Mouse (Mus musculus) layer of hippocampus, postnatal 25 days (tissue): Measurements from ENCODE around the gene Mertk. TPM values are rescaled to one million over a fixed set of nuclear protein-coding genes. Genes with fewer than 3 reads are reported as not detected.
"Not testable (repeated sequence)": the region's sequence is repeated elsewhere in the genome, so short reads cannot be mapped to it uniquely, and the experiment has no call there.

Experiments
- DNase-seq, 2 experiments: peaks; one replicate each; pipeline ENCODE4 v3.0.0; 2022; ENCODE audit warnings: mixed read lengths in 2 of 2, low spot score in 1 of 2; ENCODE audit errors: extremely low spot score in 1 of 2
- total RNA-seq, 2 experiments: library from RNA; stranded (reverse); gene quantifications; 2 replicates each; pipeline ENCODE4 v1.2.3; 2021

Mertk gene
- total RNA-seq, result 10 to 100 TPM; 24.1 to 33.5 TPM

DNA sequence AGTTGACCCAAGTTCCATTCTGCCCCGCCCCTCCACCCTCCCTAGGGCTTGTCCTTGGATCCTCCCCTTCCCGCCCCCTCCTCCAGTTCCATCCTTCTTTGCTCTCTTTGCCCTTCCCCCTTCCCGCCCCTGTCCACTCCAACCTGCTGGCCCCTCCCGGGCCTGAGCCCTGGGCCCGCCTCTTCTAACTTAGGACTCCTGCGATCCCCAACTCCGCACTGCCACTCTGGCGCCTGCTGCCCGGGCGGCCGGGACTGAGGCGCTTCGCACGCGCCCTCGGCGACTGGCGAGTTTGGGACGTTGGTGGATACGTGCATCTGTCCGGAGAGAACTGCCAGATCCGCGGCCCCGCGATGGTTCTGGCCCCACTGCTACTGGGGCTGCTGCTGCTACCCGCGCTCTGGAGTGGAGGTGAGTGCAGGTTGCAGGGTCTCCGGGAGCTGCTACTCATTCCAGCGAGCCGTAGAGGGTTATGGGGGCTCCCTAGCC, at the start of gene Mertk:
Mertk (plus strand) TSS at position 264 of the 489 bp plus-strand sequence.
- peak; percentile 41 to 60 for DNase-seq

DNA sequence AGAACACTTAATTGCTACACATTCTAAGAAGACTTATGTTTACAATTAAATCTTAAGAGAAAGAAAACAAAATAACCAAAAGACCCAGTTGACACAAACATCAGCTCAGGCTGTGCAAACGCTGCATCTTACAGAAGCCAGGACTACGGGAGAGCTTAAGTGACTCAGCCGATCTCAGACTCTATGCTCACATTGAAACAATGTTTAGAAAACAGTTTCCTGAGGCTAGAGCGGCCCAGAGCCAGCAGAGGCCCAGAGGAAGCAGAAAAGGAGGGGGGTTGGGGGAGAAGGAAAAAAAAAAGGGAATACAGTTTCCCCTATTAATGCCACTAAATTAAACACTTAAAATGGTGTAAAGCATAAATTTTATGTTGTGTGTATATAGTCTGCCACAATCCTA, 18.1 kb upstream of the Mertk start:
- DNase-seq, result no peak

DNA sequence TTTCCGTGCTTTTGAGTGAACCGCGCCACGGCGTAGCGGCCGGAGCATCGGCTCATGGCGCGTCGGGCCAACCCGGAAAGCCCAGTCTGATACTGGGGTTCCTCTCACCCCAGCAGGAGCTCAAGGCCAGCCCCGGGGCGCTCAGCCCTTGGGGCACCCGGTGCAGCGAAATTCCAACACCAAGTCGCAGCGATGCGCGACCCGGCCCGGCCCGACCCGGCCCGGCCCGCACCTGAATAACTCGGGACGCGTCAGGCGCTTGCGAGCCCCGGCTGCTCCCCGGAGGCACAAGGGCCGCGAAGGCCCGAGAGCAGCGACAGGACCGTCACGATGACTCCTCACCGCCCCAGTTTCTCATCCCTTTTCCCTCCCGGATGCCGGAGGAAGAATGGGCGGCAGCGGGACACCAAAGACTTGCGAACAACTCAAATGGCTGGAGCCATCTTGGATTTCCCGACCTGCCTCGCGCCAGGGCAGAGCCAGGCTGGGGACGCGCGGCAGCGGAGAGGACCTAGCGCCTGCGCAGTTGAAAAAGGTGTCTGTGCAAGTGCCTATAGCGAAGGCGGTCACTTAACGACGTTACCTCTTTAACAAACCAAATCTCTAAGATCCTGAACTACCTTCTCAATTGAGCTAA, 11.7 kb upstream of the Mertk start, which contains the start of gene Anapc1:
Anapc1 (minus strand) TSS at position 471 of the 637 bp plus-strand sequence.
- DNase-seq, result peak; percentile 67 to 77

- no peak for DNase-seq
These were observed 11.1 kb upstream of the Mertk start for GRCm38 (mm10) chr2:128687558-128688120.

DNA sequence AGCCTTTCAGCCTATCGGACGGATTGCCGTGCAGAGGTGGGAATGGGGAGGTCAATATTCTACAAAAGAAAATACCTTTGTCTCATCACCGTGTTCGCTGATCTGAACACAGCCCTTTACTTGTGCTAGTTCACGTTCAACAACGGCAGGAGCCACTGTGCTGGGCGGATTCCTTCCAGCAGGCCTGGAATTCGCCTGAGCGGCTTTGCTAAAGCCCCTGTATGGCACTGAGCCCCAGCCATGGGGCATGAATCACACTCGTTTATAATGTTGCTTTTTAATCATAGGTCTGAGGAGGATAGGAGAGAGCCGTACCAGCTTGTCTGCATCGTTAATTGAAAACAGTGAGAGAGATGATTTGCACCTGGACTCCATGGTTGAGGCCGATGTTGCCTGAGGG, 6.4 kb upstream of the Mertk start:
- no peak for DNase-seq

- DNase-seq, result no peak
These were observed 6.0 kb upstream of the Mertk start for GRCm38 (mm10) chr2:128692771-128693170.

- DNase-seq, result no peak
These were observed 5.5 kb upstream of the Mertk start for GRCm38 (mm10) chr2:128693236-128693635.

DNA sequence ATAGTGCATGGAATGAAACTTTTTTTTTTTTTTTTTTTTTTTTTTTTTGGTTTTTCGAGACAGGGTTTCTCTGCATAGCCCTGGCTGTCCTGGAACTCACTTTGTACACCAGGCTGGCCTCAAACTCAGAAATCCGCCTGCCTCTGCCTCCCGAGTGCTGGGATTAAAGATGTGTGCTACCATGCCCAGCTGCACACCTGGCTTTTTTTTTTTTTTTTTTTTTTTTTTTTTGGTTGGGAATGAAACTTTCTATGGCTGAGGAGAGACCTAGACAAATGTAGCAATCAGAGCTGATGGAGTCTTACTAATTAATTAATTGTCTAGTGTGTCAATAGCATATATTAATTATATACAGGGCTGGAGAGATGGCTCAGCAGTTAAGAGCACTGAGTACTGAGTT, 4.9 kb upstream of the Mertk start:
- DNase-seq, result not testable (repeated sequence)

DNA sequence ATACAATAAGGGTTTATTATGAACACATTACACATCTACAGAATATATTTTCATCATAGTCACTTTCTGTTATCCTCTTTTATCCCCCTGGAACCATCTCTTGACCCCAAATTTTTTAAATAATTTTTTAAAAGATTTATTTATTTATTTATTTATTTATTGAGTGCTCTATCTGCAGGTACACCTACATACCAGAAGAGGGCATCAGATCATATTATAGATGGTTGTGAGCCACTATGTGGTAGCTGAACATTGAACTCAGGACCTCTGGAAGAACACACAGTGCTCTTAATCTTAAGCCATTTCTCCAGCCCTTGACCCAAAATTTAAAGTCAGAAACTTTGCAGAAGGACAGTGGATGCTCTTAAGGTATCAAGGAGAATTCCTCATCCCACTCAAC, 4.2 kb upstream of the Mertk start:
- DNase-seq, result no peak

- DNase-seq, result no peak
These were observed 2.3 kb upstream of the Mertk start for GRCm38 (mm10) chr2:128696426-128696825.

- DNase-seq, result no peak
These were observed 1.7 kb upstream of the Mertk start for GRCm38 (mm10) chr2:128697047-128697446.

DNA sequence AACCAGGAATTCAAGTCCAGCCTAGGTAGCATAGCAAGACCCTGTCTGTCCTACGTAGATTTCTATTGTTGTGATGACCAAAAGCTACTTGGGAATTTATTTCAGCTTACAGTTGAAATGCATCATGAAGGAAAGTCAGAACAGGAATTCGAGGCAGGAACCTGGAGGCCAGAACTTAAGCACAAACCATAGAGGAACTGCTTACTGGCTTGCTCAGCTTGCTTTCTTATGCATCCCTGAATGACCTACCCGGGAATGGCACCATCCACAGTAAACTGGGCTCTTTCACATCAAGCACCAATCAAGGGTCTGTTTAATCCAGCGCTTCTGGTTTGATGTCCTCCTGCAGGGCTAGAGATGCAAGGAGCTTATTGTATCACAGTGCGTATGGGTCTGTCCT, 1.2 kb upstream of the Mertk start:
- DNase-seq, result no peak

DNA sequence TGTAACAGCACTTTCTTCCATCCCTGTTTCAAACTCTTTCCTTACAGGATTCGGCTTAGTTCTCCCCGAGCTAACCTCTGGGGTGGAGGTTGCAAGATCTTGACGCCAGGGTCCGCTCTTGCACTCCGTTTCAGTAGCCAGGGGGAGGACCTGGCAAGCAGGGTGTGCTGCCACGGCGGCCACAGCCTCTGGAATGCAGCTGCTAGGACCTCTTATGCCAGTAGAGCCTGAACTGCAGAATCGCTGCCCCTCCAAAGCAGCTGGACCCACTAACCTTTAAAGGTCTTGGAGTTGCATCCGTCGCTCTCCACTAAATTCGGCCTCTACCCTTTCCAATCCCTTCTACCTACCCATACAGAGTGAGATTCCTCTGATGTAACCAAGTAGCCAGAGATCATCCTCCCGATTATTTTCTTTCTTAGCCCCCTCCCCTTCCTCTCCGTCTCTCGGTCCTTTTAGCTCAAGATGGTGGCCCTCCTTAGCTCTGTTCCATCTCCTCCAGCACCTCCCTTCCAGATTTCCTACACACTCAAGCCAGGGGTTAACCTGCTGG, 540 bp upstream of the Mertk start:
- DNase-seq, result peak; percentile 50 to 72

- DNase-seq, result no peak
These were observed 587 bp downstream of the Mertk start for GRCm38 (mm10) chr2:128699201-128699885.

GRCm38 (mm10) chr2:128704474-128704873, 5.7 kb downstream of the Mertk start:
- DNase-seq, result no peak

- no peak for DNase-seq
These were observed 10.5 kb downstream of the Mertk start for GRCm38 (mm10) chr2:128709264-128709663.

- no peak for DNase-seq
These were observed 11.9 kb downstream of the Mertk start for GRCm38 (mm10) chr2:128710609-128711008.

DNA sequence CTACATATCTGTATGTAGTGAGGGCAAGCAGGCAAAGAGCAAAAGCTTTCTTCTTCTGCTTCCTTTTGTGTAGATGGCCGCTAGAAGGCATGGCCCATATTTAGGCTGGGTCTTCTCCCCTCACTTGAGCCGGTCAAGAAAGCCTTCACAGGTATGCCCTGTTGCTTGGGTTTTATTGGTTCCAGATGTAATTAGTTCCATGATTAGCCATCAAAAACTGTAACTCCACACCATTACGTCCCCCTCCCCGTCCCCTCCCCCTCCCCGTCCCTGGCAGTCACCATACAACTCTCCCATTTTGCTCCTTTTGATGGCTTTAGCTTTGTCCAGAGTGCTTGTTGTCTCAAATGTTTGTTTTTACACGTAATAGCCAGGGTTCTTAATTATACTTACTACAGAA, 14.2 kb downstream of the Mertk start:
- DNase-seq, result no peak

GRCm38 (mm10) chr2:128713548-128714003, 14.8 kb downstream of the Mertk start:
- no peak for DNase-seq

GRCm38 (mm10) chr2:128714724-128715241, 16.0 kb downstream of the Mertk start:
- no peak for DNase-seq

- DNase-seq, result no peak
These were observed 17.2 kb downstream of the Mertk start for GRCm38 (mm10) chr2:128715979-128716378.
